Mouse (Mus musculus) kidney, adult 8-10 months (tissue): ENCODE measurements around the gene Ehd1.

Experiments
- DNase-seq, 2 experiments: peaks; one replicate each; pipeline ENCODE4 v3.0.0; 2022

Ehd1 gene

DNA sequence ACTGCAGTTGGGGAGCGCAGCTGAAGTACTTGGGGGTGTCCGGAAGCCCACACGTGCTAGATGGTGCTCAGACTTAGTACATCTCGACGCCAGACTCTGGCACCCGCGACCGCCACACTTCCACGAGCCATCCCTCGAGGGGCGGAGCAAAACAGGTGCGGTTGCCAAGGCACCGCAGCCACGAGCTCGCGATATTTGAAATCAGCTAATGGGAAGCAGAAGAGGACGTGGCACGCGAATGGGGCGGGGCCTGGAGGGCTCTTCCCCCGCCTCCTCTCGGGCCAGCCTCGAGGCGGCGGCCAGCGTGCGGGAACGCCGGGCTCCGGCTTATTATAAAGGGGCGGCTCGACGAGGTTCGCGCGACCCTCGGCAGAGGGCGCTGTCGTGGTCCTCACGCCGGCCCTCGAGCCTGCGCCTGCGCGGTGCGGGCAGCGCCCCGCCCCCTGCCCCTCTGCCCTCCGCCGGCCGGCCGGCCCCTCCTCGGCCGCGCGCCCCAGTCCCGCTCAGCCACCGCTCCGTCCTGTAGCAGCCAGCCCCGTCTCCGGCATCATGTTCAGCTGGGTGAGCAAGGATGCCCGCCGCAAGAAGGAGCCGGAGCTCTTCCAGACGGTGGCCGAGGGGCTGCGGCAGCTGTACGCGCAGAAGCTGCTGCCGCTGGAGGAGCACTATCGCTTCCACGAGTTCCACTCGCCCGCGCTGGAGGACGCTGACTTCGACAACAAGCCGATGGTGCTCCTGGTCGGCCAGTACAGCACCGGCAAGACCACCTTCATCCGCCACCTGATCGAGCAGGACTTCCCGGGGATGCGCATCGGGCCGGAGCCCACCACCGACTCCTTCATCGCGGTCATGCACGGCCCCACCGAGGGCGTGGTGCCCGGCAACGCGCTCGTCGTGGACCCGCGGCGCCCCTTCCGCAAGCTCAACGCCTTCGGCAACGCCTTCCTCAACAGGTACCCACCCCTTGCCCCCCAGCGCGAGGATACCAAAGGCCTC is at the start of gene Ehd1:
Gene Ehd1 (plus strand): TSS at position 300 of the 996 bp plus-strand sequence.
- DNase-seq: peak; percentile 99

- DNase-seq: no peak
These were observed 49.8 kb upstream of the Ehd1 start for GRCm38 (mm10) chr19:6226763-6227162.

GRCm38 (mm10) chr19:6227864-6228263 is 48.7 kb upstream of the Ehd1 start:
- no peak for DNase-seq

DNA sequence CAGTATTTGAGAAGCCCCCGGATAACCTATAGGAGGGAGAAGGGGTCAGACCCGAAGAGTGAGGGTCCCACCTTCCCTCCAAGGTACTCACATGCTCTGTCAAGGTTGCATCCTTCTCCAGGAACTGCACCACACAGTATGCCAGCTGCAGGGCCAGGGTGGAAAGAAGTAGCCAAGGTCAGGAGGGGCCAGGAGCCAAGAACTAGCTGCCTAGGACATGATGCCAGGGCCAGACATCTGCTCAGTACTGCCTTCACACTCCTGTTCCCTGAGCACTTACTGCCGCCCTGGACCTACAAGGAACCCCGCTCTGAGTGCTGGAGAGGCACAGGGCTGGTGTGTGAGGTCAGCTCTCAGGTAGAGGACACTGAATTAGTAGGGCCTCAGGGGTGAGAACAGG is 46.1 kb upstream of the Ehd1 start:
- no peak for DNase-seq

DNA sequence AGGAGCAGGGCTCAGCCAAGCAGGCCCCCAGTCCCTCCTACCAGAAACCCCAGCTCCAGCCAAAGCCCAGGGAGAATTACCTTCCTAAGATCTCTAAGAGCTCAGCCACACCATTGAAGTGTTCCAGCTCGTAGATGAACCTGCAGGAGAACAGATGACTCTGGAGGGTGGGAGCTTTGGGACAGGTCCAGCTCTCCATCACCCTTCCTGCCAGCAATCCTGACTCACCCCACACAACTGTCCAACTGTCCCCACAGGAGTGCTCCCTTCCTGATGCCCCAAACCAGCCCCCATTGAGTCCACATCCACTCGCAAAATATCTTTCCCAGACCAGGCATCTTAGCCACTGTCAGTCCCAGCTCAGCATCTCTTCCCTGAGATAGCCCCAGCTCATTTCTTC is 45.5 kb upstream of the Ehd1 start:
- no peak for DNase-seq

GRCm38 (mm10) chr19:6233647-6234046 is 42.9 kb upstream of the Ehd1 start:
- peak in 1 of 2 experiments; percentile 20 for DNase-seq

DNA sequence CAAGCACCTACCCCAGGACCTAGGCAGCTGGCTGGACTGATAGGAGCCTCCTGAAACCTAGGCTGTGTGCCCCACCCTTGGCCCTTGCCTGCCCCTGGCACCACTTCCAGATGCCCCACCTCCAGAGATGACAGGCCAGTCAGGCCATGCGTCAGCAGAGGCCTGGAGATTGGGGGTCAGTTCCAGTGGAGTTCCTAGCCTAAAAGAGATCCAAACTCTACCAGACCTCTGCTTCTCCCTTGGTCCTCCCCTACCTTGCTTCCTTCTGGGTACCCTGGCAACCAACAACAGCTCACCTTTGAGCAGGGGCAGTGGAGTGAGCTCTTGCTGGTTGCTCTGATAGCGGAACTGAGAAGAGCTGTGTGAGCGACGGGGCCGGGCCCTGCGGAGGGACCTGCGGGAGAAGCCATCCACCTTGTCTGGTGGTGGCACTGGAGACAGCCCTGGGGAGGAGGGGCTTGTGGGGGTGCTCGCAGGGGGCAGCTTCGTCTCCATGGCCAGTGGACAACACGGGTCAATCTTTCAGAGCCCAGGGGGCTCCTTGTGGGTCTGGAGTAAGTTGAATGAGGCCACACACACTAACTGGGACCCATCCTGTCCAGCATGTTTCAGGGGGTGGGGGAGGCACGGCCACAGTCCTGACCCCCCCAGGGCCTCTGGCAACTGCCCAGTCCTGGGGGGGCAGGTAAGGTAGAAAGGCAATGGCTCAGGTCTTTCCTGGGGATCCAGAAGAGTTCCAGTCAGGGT is 42.0 kb upstream of the Ehd1 start:
- no peak for DNase-seq

DNA sequence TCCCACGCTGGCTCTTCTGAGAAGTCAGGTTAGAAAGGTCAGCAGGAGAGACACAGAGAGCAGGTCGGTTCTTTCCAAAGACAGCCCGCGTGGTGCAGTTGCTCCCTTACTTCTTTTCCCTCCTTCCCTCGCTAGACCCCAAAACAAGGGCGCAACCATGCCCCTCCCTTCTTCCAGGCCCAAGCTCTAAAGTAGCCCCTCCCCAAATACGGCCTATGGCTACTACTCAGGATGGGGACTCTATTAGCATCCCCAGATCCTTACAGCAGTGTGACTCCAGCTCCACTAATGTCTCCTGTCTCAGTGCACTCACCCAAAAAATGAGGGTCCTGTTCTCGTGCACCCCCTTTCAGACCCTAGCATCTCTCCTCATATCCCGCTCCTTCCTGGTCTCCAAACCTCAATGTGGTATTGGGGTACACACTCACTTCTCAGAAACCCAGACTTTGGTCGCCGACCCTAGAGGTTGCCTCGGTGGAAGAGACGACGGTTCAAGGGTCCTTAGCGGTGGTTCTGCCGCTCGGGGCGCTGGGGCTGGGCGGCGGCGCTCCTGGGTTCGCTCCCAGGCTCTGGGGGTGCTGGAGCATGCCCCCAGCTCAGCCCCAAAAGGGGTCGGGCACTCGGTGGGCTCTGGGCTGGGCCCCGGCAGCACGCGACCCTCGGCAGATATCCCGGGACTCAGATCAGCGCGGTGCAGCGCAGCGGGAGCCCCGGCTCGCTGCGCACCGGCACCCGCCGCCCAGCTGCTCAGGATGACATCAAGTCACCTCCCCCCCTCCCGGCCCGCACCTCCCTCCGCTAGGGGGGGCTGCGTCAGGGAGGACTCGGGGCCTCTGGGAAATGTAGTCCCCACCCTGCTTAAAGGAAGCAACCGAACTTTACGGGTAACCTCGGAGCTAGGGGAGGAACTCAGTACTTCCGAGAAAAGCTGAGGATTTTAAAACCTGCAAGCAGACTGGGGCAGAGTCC is 41.2 kb upstream of the Ehd1 start, which contains the start of gene Ppp2r5b:
Gene Ppp2r5b (minus strand): TSS at position 789 of the 969 bp plus-strand sequence.
- DNase-seq: peak; percentile 95 to 96

- peak; percentile 92 for DNase-seq
These were observed 40.5 kb upstream of the Ehd1 start for GRCm38 (mm10) chr19:6236053-6236441.

- DNase-seq: no peak
These were observed 39.7 kb upstream of the Ehd1 start for GRCm38 (mm10) chr19:6236842-6237241.

DNA sequence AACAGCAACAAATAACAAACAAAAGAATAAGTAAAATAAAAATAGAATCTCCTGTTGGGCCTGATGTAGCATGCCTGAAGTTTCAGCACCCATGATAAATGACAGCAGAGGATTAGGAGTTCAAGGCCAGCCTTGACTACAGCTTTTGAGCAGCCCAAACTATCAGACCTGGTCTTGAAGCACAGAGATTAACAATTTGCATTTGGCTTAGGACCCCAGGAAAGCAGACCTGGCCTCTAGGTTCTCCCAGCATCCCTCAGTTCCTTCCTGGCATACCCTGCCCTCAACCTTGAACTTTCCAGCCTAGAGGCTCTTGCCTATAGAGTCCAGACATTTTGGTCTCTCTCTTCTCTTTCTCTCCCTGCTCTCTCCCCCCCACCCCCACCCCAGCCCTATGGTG is 37.8 kb upstream of the Ehd1 start:
- DNase-seq: no peak

DNA sequence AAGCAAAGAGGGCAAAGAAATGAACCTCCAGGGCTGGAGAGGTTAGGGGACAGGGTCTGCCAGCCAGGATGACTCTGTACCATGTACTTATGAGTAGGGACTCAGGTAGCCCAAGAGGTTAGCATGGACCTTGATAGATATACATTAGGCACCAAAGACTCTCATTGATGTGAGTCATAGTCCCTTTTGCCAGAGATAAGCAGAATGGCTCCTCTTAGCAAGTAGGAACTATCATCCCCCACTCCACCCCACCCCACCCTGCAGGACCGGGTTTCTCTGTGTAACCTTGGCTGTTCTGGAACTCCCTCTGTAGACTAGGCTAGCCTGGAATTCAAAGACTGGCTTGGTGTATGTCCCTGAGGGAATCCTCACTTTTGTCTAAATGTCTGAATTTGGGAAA is 36.4 kb upstream of the Ehd1 start:
- DNase-seq: no peak

- DNase-seq: no peak
These were observed 35.8 kb upstream of the Ehd1 start for GRCm38 (mm10) chr19:6240725-6241124.

GRCm38 (mm10) chr19:6241274-6242107 is 35.0 kb upstream of the Ehd1 start, which contains the start of gene Atg2a:
Gene Atg2a, plus strand, starts transcription at chr19:6241668.
- DNase-seq: peak; percentile 98 to 99

DNA sequence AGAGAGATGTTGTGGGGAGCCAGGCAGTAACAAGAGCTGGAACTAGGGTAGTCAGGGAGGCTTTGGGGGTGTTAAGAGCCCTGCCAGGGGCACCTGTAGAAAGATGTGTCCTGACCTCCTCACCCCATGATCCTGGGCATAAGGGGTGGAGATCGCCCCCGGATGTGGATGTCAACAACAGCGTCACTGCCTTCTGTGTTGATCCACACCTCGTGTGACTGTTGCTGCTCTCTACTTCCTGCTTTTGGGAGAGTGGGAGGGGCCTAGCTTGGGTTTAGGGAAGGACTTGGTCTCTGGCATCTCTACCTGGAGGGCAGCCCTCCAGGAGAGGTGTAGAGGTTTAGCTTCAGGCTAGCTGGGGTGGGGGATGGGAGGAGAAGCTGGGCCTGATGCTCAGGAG is 34.2 kb upstream of the Ehd1 start:
- peak; percentile 54 to 64 for DNase-seq

GRCm38 (mm10) chr19:6243226-6243625 is 33.3 kb upstream of the Ehd1 start:
- DNase-seq: no peak

DNA sequence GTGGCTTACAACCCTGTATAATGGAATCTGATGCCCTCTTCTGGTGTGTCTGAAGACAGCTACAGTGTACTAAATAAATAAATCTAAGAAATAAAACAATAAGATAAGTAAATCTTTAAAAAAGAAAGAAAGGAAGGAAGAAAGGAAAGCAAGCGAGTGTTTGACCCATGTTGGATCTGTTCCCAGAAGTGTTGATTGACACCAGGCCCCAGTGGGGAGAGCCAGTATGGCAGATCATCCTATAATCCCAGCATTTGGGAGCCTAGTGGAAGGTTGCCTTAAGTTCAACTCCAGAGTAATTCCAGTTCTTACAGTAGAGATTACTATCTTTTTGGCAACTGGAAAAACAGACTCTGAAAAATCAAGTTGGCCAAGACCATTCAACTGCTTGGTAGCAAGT is 30.7 kb upstream of the Ehd1 start:
- no peak for DNase-seq

GRCm38 (mm10) chr19:6247526-6248300 is 28.8 kb upstream of the Ehd1 start:
- DNase-seq: no peak

DNA sequence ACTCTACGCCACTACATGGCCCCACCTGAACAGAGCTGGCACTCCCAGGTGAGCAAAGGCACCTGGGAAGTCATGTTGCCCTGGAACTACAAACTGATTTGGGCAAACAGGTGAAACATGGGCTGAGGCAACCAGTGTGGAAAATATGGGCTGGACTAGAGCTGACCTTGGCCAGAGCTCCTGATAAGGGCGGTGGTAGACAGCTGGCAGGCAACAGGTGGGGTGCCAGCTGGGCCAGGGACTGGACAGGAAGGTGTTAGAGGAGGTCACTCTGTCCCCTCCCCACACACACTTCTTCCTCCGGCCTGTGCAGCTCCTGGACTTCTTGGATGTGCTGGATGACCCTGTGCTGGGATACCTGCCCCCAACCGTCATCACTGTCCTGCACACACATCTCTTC is 23.5 kb upstream of the Ehd1 start:
- DNase-seq: no peak

GRCm38 (mm10) chr19:6260428-6260827 is 16.1 kb upstream of the Ehd1 start:
- peak in 1 of 2 experiments; percentile 43 for DNase-seq

DNA sequence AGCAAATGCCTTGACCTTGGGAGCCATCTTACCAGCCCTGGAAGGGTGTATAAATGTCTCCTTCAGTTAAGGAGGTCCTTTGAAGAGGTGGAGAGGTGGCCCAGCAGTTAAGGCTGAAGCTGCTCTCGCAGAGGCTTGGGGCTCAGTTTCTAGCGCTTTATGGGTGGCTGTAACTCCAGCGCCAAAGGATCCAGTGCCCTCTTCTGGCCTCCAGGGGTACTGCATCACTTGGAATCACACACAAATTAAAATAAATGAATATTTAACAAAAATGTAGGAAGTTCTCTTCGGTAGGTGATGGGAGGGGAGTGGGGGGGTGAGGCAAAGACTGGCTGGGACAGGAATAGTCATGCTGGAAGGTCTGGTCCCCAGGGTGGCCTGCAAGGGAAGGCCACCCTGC is 15.6 kb upstream of the Ehd1 start:
- no peak for DNase-seq
